In genomic region chr1:22268581-22269359, GRCm38 (mm10) we compare ENCODE assay signal across 9 mouse cellular contexts.
DNase-seq lines count a peak whose midpoint lies in the region; ATAC-seq and TF ChIP-seq lines count a peak whose summit lies in the region.
"Had no signal": no experiment of that assay in that cellular context is flagged by ENCODE, and none has a peak within 500 bp of the region (broad histone marks: within the 10 kb centered on the region; RNA-seq: fewer than 3 reads in every experiment).

No protein-coding gene starts in this region.

- 35% methylated on average over 15 of the region's 15 CpGs for WGBS in hindbrain, postnatal 0 days

- H3K4me2 ChIP-seq in hindbrain, postnatal 0 days (ENCODE audit: low read depth, low read length): no peak overlapping the region

- H3K4me1 ChIP-seq in hindbrain, postnatal 0 days (ENCODE audit: insufficient read depth, low read length): peaks cover 4% of the 10 kb centered on the region; the same call in 1 of the 2 replicates

- peak; percentile 72 for ATAC-seq in hindbrain, postnatal 0 days
- ATAC-seq in monocyte, adult 5-6 weeks (replicated peaks; ENCODE audit: insufficient number of reproducible peaks, low FRiP score, low TSS enrichment, poor library complexity, severe bottlenecking): no peak

- peak; percentile 12 for DNase-seq in T-cell, adult 2 months (ENCODE audit: low spot score)
- peak; percentile 93 for DNase-seq in cerebellum, postnatal 14 days
- DNase-seq in frontal cortex, postnatal 36 days (ENCODE audit: low spot score in 2 of 2): peak; percentile 83 to 92
- peak; percentile 90 for DNase-seq in hindbrain, postnatal 0 days (ENCODE audit: low spot score)
- peak; percentile 66 for DNase-seq in left cerebral cortex, adult 11 months (ENCODE audit: low spot score)
- DNase-seq in mesoderm, embryonic 11.5 days (ENCODE audit: low read depth, low spot score): peak; percentile 86
- DNase-seq in skeletal muscle tissue, adult 2 months (ENCODE audit: low read depth, low spot score): peak; percentile 47

- peak; percentile 99 for TF ChIP-seq CTCF in hindbrain, postnatal 0 days (IDR thresholded peaks at IDR 0.05; ENCODE audit: low read depth)

- no peaks in the 10 kb centered on the region for H3K9me3 ChIP-seq in hindbrain, postnatal 0 days (ENCODE audit: low read length)

- H3K36me3 ChIP-seq in hindbrain, postnatal 0 days (ENCODE audit: insufficient read depth, low read length): no peaks in the 10 kb centered on the region

- H3K9ac ChIP-seq in hindbrain, postnatal 0 days (replicated peaks; ENCODE audit: low read length): no peak overlapping the region

- no peaks in the 10 kb centered on the region for H3K27me3 ChIP-seq in hindbrain, postnatal 0 days (ENCODE audit: insufficient read depth, low read length)

- no peak overlapping the region for H3K27ac ChIP-seq in hindbrain, postnatal 0 days

- no peak overlapping the region for H3K4me3 ChIP-seq in hindbrain, postnatal 0 days (ENCODE audit: low read length)
- H3K4me3 ChIP-seq: myocyte had no signal

Comparison
In these comparisons a context has a peak if more than half of its experiments do, and no peak if none do; other contexts are left out.
1. DNase-seq: peak in every context shown above with its lines; median percentile 93 in cerebellum, postnatal 14 days; 90 in hindbrain, postnatal 0 days; 88 in frontal cortex, postnatal 36 days; 86 in mesoderm, embryonic 11.5 days; 66 in left cerebral cortex, adult 11 months; 47 in skeletal muscle tissue, adult 2 months; 12 in T-cell, adult 2 months.